Mouse (Mus musculus) monocyte, adult 2 months (primary cell): ENCODE data around the gene Adam1b.
"Not testable (repeated sequence)": the region's sequence is repeated elsewhere in the genome, so short reads cannot be mapped to it uniquely, and the experiment has no call there.

ENCODE experiments used
- DNase-seq, 2 experiments: peaks; one replicate each; pipeline ENCODE4 v3.0.0; 2022; ENCODE audit warnings: low spot score in 2 of 2, low read depth in 1 of 2

Gene Adam1b

DNA sequence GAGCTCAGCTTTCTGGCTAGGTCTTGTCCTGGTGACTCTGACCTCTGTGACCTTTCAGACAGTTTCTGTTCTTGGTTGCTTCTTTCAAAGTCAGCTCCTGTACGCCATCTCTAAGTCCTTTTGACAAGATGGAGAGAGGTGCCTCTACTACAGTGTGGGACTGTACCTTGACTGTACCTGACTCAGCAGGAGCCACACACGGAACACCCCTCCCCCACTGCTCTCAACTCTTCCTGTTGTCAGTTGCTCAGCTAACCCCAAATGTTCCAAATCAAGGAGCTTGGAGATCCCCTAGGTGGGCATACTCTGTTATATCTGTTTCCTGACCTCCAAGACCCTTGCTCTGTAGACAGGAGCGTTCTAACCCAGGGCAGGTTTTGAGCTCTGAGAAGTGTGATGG lies at the start of gene Adam1b:
TSS of gene Adam1b (minus strand) at position 205 of the 400 bp plus-strand sequence.
- DNase-seq, result no peak

DNA sequence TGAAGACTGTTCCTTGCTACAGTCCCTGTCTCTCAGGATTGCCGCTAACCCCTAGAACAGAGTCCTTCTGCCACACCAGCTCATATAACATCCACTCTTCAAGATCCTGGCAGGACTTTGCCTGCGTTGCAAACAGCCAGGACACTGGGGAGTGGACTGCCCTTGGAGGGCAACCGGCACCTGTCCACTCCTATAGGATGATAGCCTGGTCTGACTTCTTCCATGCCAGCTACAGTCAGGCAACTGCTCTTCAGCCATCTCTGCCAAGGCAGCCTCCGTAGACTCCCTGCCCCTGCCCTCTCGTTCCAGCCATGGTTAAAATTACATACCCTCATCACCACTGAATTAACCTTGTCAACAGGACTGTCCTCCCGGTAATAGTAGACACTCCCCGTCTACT lies 46.0 kb upstream of the Adam1b start:
- no peak for DNase-seq

GRCm38 (mm10) chr5:121547084-121547483 lies 43.8 kb upstream of the Adam1b start:
- no peak for DNase-seq

- peak in 1 of 2 experiments; percentile 38 for DNase-seq
Observed at GRCm38 (mm10) chr5:121546530-121546895, 43.3 kb upstream of the Adam1b start.

- peak; percentile 89 to 96 for DNase-seq
Observed at GRCm38 (mm10) chr5:121545793-121546529, 42.7 kb upstream of the Adam1b start, which contains the start of gene Mapkapk5. Gene Mapkapk5 (minus strand): TSS chr5:121545905.

DNA sequence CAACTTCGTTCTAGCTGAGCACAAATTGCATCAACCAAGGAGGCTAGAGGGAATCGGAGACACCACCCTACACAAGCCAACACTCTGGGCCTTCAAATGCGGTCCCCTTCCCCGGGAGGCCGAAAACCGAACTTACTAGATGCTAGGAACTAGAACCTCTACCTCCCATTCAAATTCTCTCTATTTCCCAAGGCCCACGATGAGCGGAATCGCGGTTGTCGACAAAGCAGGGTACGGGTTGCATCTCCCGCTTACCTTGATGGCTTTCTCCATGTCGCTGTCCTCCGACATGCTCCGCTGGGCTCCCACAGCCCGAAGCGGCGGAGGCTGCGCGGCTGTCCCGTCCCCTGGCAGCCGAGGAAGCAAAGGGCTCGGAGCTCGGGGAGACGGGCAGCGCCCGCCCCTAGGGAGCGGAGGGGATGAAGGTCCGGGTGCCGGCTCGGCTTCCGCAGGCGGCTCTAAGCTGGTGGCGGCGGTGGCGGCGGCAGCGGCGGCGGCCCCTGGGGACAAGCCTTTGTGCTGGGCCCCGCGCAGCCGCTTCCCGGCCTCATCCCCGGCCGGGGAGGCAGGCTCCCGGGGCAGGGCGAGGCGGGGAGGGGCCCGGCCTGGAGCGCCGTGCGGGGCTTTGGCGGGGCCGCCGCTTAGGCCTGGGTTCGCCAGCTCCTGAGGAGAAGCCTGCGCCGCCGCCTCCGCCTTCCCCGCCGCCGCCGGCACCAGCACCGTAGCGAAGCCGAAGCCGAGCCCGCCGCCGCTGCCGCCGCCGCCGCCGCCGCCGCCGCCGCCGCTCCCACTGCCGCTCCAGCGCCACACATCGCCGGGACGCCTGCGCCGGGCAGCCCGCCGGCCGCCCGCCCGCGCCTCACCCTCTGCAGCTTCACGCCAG lies 41.9 kb upstream of the Adam1b start, which contains the start of the genes Adam1a and Gm42878:
TSS of gene Adam1a (minus strand) at position 573 of the 883 bp plus-strand sequence.
TSS of gene Gm42878 (minus strand) at position 573 of the 883 bp plus-strand sequence.
- peak; percentile 35 to 43 for DNase-seq

DNA sequence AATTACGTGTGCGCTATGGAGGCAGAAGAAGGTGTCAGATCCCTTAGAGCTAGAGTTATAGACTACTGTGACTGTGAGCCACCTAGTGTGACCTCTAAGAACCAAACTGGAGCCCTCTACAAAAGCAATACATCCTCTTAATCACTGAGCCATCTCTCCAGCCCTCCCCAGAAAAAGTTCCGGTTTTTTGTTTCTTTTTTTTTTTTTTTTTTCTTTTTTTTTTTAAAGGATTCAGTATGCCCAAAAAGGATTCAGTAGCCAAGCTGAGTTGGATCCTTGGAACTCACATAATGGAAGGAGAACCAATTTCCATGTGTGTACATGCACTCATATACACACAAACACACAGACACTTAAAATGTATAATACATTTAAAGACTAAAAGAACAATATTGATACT lies 40.1 kb upstream of the Adam1b start:
- no peak for DNase-seq

GRCm38 (mm10) chr5:121541235-121541634 lies 38.0 kb upstream of the Adam1b start:
- no peak for DNase-seq

DNA sequence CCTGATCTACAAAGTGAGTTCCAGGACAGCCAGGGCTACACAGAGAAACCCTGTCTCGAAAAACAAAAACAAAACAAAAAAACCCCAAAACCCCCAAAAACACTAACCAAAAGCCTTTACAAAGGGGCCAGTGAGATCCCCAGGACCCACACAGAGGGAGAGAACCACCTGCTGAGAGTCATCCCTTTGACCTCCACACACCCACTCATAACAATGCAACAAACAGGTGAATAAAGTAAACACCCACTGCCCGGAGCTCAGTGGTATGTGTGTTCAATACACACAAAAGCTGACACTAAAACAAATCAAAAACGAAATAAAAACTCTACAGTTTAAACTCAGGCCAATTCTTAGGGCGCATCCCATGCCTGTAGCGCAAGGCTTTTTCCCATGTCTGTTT lies 36.8 kb upstream of the Adam1b start:
- no peak for DNase-seq

- no peak for DNase-seq
Observed at GRCm38 (mm10) chr5:121537588-121537987, 34.4 kb upstream of the Adam1b start.

GRCm38 (mm10) chr5:121536921-121537555 lies 33.8 kb upstream of the Adam1b start:
- DNase-seq, result no peak

DNA sequence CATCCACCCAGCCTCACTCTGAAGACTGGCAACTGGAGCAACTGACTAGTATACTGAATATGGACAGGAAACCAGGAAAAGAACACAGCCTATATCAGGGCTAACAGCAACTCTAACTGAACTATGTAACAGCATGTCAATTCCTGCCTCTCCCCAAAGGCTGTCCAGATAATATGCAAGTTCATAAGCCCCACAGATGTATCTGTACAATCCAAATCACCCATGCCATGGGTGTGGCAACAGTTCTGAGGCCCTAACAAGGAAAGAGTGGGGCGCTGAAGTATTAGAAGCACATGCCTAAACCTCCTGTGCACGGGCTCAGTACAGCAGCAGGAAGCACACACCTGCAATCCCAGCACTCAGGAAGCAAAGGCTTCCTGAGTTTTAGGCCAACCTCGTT lies 31.9 kb upstream of the Adam1b start:
- DNase-seq, result no peak

DNA sequence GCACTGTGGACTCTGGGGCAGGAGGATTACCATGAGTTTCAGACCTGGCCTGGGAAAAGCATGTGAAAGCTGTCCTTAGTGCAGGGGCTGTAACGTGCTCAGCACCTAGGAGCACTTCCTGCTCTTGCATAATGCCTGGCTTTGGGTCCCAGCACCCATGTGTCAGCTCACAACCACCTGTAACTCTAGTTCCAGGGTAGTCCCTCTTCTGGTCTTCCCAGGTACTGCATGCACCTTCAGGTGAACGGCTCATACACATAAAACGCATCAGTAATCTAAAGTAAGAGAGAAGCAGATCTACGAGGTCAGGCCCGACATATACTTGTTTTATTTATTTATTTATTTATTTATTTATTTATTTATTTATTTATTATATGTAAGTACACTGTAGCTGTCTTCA lies 31.3 kb upstream of the Adam1b start:
- DNase-seq, result no peak

DNA sequence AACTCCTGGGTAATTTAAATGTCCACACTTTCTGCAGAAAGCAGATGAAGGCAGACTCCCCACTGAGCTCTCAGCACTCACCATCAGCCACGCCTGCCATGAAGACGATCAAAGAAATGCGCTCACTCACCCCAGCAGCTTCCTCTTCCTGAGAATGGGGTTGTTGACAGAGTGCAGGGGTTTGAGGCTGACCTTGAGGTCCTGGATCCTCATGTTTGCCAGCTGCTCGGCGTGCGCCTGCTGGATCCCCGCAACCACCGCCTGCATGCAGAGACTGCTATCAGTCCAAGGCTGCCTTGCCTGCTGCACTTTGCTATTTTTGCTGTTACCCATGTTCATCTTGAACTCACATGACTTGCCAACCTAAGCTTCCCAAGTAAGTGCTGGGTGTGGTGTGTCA lies 23.7 kb upstream of the Adam1b start:
- DNase-seq, result no peak

- DNase-seq, result no peak
Observed at GRCm38 (mm10) chr5:121526526-121526925, 23.3 kb upstream of the Adam1b start.

DNA sequence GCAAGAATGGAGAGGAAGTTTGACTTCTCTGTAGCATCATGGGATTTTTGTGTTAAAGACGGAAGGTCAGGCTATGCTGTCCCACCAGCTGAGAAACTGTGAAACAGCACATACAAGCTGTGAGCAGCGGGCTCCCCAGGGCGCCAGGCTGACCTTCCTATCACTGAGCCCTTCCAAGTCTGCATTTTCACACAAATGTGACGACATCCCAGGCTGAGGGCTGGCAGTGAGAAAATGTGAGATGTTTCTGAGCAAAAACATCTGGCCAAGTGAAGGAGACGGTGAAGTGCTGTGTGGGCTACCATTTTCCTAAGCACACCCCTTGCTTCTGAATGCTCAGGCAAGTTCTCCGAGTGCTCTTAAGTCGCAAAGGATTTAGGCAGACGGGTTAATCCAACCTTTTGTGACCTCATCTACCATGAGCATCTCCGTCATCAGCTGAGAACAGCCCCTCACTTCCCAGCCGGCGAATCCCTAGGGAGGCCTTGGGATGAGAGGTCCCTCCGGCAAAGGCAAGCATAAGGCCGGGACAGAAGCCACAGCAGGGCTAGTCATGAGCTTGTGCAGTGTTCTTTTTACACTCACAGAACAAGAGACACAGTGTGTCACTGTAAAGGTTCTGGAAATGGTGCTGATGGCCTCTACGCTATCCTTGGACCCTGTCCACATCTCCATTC lies 22.7 kb upstream of the Adam1b start:
- no peak for DNase-seq

GRCm38 (mm10) chr5:121519758-121520157 lies 16.5 kb upstream of the Adam1b start:
- not testable (repeated sequence) for DNase-seq

DNA sequence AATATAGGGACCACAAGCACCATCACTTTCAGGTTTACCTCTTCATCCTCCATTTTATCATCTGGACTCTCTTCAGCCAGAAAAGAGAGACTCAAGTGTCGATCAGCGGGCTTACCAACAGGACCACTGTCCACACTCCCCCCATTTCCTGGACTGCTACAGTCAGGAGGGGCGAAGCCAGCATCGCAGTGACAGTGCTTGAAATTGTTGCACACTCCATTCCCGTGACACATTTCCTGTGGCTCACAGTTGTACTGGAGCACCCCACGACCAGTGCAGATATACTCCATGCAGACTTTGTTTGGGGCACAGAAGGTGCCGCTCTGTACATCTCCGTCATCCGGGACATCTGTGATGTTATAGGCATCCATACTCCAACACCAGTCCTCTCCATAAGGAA lies 15.7 kb upstream of the Adam1b start:
- DNase-seq, result no peak

DNA sequence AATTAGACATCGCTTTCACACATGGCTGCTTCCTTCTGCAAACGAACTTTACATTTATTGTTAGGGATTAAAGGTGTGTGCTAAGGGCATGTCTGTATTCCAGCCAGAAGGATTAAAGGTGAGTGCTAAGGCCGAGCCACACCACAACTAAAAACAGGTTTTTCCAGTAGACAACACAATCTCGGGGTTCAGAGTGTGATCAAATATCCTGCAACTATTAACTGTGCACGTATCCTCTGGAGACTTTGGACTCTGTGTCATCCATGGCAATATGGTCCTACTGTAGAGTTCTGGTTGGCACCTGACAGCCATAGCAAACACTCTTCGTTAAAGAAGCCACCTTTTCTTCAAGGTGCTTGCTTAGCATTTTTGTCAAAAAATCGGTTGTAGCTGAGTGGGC lies 6.8 kb upstream of the Adam1b start:
- DNase-seq, result no peak

GRCm38 (mm10) chr5:121506846-121507245 lies 3.6 kb upstream of the Adam1b start:
- no peak for DNase-seq

DNA sequence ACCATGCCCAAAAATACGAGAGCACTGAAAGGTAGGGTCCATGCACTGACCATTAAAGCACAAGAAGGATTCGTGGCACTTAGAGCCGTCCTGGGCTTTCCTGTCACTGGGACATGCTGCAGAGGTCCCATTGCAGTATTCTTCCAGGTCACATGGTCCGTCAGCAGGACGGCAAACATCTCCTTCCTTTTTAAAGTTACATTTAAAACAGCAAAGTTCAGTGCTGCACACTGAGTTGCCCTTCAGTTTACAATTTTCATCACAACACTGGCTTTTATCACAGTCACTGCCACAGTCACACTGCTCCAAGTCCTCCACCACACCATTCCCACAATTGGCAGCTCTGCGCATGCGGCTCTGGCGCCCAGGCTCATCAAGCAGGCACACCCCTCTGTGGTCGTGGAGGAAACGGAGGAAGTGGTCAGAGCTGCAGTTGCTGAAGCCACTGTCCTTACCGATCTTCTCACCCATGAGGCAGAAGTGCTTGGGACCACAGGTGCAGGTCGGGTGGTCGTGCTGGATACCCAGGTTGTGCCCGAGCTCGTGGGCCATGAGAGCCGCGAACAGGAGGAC lies 1.7 kb downstream of the Adam1b start:
- DNase-seq, result peak in 1 of 2 experiments; percentile 22
